Mouse (Mus musculus): ENCODE results near the gene Tcf7l1.

The Tcf7l1 gene

DNA sequence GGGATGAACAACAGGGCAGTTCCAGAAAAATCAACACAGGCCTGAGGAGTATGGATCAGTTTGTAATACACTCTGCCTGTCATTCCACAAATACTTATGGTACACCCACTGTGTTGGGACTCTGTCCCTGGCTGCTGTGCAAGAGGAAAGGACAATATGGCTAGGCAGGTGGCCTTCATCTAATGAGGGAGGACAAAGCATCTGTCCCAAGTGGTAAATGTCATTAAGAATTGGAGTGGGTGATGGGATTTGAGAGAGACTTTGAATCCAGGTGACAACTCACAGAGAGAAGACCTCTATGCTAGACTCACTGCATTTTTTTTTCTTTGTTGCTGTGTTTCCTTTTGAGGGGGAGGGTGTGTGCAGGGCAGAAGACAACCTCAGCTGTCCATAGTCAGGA, 115.3 kb downstream of the Tcf7l1 start:
- intact Hi-C loops (cut with DNase I) = loop anchor here (5.0 kb wide), 1 partner anchor 114 kb away; the partner anchor contains the start of gene Tcf7l1

DNA sequence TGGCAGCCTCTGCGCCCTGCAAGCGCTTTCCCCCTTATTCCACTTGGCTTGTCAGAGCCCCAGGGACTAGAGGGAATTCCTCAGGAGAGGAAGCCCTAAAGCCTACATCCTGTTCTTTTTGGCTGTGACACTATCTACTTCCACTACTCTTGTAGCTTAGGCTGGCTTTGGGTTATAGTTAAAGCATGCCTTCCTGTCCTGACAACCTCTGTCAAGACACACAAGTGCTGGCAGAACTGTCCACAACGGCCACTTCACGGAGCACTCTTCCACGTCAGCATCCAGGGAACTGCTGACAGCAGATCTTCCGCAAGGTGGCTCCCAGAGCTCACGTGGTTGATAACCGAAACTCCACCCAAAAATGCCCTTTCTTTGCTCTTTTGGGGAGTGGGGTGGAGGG, 117.9 kb downstream of the Tcf7l1 start:
- intact Hi-C loops (cut with DNase I) = loop anchor here (5.0 kb wide), 1 partner anchor 116 kb away; the partner anchor contains the start of gene Tcf7l1

- intact Hi-C loops (cut with DNase I) = loop anchor here (2.0 to 5.0 kb wide), 2 partner anchors 20 to 35 kb away; no protein-coding TSS in a partner anchor
These were observed 122.0 kb downstream of the Tcf7l1 start for GRCm38 (mm10) chr6:72667021-72667420.

GRCm38 (mm10) chr6:72664290-72664689, 124.8 kb downstream of the Tcf7l1 start:
- intact Hi-C loops (cut with DNase I) = no loop called here

DNA sequence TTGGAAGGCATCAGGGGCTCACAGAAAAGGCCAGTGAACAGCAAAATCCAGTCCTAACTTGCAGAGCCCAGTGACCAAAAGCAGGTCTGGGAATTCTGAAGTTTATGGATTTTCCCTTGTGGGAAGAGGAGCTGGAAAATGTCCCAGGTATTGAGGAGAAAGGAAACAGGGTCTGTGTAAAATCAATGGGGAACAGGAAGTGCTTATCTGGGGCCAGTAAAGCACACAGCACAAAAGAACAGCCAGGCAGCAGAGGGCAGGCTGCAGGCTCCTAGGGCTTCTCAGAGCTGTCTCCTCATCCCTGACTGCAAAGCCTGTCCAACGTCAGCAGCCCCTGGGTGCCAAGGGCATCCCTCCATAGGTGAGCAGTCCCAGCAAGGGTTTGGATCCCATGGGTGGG, 126.1 kb downstream of the Tcf7l1 start:
- intact Hi-C loops (cut with DNase I) = no loop called here

GRCm38 (mm10) chr6:72660391-72660720, 128.7 kb downstream of the Tcf7l1 start:
- intact Hi-C loops (cut with DNase I) = no loop called here

- intact Hi-C loops (cut with DNase I) = no loop called here
These were observed 129.2 kb downstream of the Tcf7l1 start for GRCm38 (mm10) chr6:72659717-72660390.

DNA sequence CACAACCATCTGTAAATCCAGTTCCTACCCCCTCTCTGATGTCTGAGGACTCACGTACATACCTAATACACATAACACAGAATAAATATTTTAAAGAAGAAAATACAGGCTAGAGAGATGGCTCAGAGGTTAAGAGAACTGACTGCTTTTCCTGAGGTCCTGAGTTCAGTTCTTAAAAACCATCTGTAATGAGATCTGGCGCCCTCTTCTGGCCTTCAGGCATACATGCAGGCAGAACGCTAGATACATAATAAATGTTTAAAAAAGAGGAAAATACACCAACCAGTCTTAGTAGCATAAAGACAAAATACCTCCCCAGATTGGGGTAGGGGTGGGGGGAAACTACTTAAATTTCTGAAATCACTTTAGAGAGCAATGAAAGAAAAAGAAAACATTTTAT, 131.0 kb downstream of the Tcf7l1 start:
- intact Hi-C loops (cut with DNase I) = no loop called here

DNA sequence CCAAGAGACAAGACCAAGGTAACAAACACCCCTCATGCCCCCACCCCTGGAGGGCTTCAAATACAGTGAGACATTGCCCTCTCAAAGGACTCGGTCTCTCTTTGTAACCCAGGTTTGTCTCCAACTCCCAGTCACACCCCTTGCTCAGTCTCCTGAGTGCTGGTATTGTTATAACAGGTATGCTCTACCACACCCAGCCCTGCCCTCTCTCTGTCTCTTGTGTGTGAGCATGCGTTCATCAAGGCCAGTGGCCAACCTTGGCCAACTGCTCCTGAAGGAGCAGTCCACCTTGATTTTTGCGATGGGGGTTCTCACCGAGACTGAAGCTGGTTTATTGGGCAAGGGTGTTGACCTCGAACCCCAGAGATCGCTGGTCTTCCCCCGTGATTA, 133.0 kb downstream of the Tcf7l1 start:
- intact Hi-C loops (cut with DNase I) = no loop called here

DNA sequence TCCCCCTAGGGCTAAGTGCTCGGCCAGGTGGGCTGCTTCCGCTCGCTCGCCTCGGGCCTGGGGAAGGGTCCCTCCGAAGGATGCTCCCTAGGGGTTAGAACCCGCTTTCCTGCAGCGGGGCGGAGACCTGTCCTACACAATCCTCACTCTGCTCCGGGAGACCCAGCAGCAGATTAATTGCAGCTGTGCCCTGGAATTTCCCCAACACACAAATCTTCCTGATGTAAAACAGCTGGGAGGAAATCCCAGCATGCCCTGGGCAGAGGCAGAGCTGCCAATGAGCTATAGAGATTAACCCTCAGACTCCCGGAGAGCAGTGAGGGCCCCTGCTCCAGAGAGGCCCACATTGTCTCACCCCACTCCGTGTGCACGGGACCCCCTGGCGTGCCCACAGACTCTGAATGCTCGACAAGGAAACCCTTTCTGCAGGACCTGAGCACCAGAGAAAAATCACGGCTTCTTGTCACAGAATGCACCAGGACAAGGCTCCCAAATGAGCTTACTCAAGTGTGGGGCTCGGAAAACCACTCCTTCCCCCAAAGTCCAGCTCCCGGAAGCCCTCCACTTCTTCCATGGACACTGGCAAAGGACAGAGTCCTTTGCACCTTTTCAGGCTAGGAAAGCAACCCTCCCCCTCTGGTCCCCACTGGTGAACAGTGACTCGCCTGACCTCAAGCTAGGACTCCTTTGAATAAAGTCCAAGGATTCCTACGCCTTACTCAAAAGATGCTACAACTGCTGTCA, 133.6 kb downstream of the Tcf7l1 start:
- intact Hi-C loops (cut with DNase I) = no loop called here

DNA sequence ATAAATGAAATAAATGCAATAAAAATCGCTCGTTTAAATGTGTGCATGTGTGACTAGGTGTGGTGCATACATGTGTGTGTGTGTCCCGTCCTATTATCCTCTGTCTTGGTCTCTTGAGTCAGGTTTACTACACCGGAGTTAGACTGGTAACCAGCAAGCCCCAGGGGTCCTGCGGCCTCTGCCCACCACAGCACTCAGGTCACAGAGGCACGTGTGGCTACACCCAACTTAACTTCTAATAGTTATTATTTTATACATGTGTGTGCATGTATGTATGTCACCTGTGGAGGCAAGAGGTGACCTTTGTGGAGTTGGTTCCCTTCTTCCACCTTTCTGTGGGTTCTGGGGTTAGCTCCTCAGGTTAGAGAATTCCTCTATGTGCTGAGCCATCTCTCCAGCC, 134.7 kb downstream of the Tcf7l1 start:
- intact Hi-C loops (cut with DNase I) = no loop called here

- intact Hi-C loops (cut with DNase I) = no loop called here
These were observed 135.6 kb downstream of the Tcf7l1 start for GRCm38 (mm10) chr6:72653419-72653818.

- intact Hi-C loops (cut with DNase I) = no loop called here
These were observed 138.7 kb downstream of the Tcf7l1 start for GRCm38 (mm10) chr6:72650338-72650851.

DNA sequence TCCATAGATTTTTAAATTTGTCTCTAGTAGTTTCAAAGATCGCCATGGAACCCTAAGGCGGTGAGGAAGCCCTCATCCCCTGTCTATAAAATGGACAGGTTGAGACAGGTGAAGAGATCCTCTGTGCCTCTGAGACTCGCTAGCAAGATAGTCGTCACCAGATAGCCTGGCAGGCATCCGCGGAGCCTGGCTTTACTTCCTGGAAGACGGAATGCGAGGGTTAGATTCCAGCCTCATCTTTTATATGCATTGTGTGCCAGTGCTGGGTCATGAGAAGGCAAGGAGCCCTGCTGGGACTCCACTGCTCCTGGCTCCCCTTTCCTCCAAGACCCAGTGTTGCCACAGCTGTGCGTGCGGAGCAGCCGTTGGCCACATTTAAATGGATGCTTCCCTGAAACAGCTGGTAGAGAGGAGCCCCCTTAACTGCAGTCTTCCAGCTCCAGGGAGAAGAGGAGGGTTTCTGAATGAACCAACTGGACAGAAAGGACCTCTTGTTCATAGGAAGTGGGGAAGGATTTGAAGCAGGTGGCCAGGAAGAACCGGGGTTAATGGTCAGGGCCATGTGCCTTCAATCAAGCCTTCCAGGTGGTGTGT, 141.0 kb downstream of the Tcf7l1 start:
- intact Hi-C loops (cut with DNase I) = loop anchor here (5.0 kb wide), 1 partner anchor 139 kb away; the partner anchor contains the start of gene Tcf7l1

- intact Hi-C loops (cut with DNase I) = loop anchor here (2.0 to 5.0 kb wide), 2 partner anchors 19 to 140 kb away; partner anchors contain the start of gene Tcf7l1
These were observed 141.7 kb downstream of the Tcf7l1 start for GRCm38 (mm10) chr6:72647383-72647820.

GRCm38 (mm10) chr6:72645364-72645763, 143.7 kb downstream of the Tcf7l1 start:
- intact Hi-C loops (cut with DNase I) = loop anchor here (5.0 kb wide), 1 partner anchor 142 kb away; the partner anchor contains the start of gene Tcf7l1

DNA sequence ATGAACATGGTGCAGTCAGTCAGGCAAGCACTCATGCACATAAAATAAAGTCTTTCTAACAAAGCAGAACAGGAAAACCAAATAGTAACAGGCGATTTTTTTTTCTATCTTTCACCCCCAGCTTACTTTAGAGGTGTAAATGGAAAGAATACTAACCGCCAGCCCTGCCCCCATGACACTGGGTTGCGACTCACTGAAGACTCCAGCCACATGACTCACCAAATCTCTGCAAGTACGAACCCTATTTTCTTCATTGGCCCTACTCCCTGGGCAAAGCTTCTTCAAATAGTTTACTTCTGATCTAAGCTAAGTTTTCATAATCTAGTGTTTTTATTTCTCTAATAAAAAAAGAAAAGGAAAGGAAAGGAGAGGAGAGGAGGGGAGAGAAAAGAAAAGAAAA, 144.5 kb downstream of the Tcf7l1 start:
- intact Hi-C loops (cut with DNase I) = no loop called here

GRCm38 (mm10) chr6:72641218-72641954, 147.7 kb downstream of the Tcf7l1 start:
- intact Hi-C loops (cut with DNase I) = no loop called here

DNA sequence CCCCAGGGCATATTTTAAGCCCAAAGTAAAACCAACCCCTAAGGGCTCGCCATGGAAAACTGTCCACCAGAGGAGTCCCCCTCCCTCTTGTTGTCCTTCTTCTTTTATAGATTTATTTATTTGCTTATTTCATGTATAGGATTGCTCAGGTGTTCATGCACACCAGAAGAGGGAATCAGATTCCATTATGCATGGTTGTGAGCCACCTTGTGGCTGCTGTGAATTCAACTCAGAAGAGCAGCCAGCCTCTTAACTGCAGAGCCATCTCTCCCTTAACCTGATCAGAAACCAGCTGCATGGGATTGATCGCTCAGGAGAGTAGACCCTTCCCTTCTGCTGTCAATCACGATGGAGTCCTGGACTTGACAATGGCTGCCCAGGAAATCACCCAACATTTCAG, 152.1 kb downstream of the Tcf7l1 start:
- intact Hi-C loops (cut with DNase I) = loop anchor here (5.0 to 10.0 kb wide), 2 partner anchors 195 to 518 kb away; no protein-coding TSS in a partner anchor

DNA sequence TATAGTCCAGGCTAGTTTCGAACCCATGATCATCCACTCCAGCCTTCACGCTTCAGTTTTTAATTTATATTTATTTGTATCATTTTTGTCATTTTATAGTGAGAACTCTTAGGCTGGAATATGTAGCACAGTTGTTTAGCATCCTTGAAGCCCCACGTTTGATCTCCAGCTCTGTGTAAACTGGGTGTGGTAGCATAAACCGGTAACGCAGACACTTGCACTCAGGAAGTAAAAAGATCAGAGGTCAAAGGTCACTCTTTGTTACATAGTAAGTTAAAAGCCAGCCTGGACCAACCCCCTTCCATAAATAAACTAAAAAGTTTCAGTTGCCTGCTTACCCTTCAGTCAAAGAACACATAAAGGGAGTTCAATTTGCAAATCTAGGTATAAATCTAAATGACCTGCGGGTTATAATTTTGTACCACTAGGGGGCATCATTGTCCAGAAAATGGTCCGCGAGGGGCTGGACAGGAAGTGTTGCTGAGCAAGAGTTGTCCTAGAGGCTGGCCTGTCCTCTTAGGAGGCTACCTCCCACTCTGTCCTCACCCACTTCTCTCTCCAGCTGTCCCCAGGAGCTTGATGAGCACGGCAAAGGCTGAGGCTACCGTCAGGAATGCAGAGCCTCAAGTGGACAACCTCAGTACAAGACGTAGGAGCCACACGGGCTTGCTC, 153.2 kb downstream of the Tcf7l1 start:
- intact Hi-C loops (cut with DNase I) = loop anchor here (5.0 to 10.0 kb wide), 2 partner anchors 196 to 519 kb away; no protein-coding TSS in a partner anchor

Measured in adrenal gland (tissue).